Mouse (Mus musculus) forebrain, embryonic 13.5 days (tissue): ENCODE results near the gene Rmdn3. TPM values are rescaled to one million over a fixed set of nuclear protein-coding genes. Genes with fewer than 3 reads are reported as not detected.
A peak's percentile ranks its signal among the peaks of the same experiment; 100 is the strongest.

ENCODE experiments used
- ATAC-seq: fragments of 200-750 bp; cut with Nextera tagmentation; 2 replicates; pipeline ENCODE4 v1.8.0; 2017
- H3K27ac ChIP-seq: fragments of 300-500 bp; sonication (generic); 2 replicates; pipeline ENCODE4 v1.5.1; 2015; ENCODE audit warnings: inconsistent platforms, mild to moderate bottlenecking, moderate library complexity
- H3K27me3 ChIP-seq: fragments of 300-500 bp; sonication (generic); 2 replicates; pipeline ENCODE4 v1.6.1; 2015; ENCODE audit warnings: mild to moderate bottlenecking, inconsistent platforms
- H3K36me3 ChIP-seq: fragments of 300-500 bp; sonication (generic); 2 replicates; pipeline ENCODE4 v1.6.1; 2015; ENCODE audit warnings: mild to moderate bottlenecking, inconsistent platforms; ENCODE audit not compliant: poor library complexity, severe bottlenecking
- H3K4me1 ChIP-seq: fragments of 300-500 bp; sonication (generic); 2 replicates; pipeline ENCODE4 v1.6.1; 2015; ENCODE audit warnings: inconsistent platforms
- H3K4me2 ChIP-seq: fragments of 300-500 bp; sonication (generic); 2 replicates; pipeline ENCODE4 v1.6.1; 2015; ENCODE audit warnings: inconsistent platforms, mild to moderate bottlenecking, moderate library complexity
- H3K4me3 ChIP-seq: fragments of 300-500 bp; sonication (generic); 2 replicates; pipeline ENCODE4 v1.5.1; 2015; ENCODE audit warnings: mild to moderate bottlenecking, inconsistent platforms
- H3K9ac ChIP-seq: fragments of 300-500 bp; sonication (generic); 2 replicates; pipeline ENCODE4 v1.6.1; 2015; ENCODE audit warnings: mild to moderate bottlenecking, inconsistent platforms
- H3K9me3 ChIP-seq: fragments of 300-500 bp; sonication (generic); replicated peaks from 2 replicates; pipeline ENCODE4 v1.6.1; 2016; ENCODE audit warnings: inconsistent platforms
- WGBS: fragments of 180-500 bp; shearing (Covaris S2); methylation state at CpG from one replicate; pipeline ENCODE4 v1.1.7; 2015; 5-methylcytosine and 5-hydroxymethylcytosine counted together
- polyA plus RNA-seq: library from polyadenylated mRNA; unstranded; fragments of >200 nt; fragmentation: Nextera tagmentation; extraction: Ambion mirVana; gene quantifications from 2 replicates; pipeline ENCODE4 v1.2.1, GENCODE M21; 2015

Rmdn3 gene
- polyA plus RNA-seq, 1 experiment from 2014 or later, result 44.7 TPM

DNA sequence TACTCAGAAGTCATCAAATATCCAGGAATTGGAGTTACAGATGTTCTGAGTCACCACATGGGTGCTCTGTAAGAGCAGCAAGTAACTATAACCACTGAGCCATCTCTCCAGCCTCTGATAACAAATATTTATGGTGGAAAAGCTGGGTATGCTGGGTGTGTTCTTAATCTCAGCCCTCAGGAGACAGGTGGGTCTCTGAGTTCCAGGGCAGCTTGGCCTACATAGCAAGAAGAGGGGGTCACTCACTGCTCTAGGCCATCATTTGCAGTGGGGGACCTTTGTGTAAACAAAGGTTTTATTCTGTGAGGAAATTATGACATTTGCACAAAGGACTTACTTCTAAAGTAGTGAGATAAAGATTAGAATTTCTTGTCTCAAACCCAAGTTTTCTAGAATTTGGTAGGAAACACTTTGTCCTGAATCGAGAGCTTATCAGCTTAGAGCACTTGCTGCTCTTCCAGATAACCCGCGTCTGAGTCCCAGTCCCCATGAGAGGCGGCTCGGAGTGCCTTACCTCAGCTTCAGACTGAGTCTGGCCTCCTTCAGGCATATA is 20.4 kb downstream of the Rmdn3 start:
- H3K27me3 ChIP-seq, result no peaks in the 10 kb centered on the region
- H3K9ac ChIP-seq, result no peak overlapping the region
- H3K27ac ChIP-seq, result no peak overlapping the region
- no peak overlapping the region for H3K4me2 ChIP-seq
- no peak overlapping the region for H3K4me3 ChIP-seq
- H3K4me1 ChIP-seq, result no peaks in the 10 kb centered on the region
- H3K9me3 ChIP-seq, result no peaks in the 10 kb centered on the region
- peaks cover 83% of the 10 kb centered on the region for H3K36me3 ChIP-seq
- 90% methylated on average over 5 of the region's 5 CpGs for WGBS
- ATAC-seq, result no peak

DNA sequence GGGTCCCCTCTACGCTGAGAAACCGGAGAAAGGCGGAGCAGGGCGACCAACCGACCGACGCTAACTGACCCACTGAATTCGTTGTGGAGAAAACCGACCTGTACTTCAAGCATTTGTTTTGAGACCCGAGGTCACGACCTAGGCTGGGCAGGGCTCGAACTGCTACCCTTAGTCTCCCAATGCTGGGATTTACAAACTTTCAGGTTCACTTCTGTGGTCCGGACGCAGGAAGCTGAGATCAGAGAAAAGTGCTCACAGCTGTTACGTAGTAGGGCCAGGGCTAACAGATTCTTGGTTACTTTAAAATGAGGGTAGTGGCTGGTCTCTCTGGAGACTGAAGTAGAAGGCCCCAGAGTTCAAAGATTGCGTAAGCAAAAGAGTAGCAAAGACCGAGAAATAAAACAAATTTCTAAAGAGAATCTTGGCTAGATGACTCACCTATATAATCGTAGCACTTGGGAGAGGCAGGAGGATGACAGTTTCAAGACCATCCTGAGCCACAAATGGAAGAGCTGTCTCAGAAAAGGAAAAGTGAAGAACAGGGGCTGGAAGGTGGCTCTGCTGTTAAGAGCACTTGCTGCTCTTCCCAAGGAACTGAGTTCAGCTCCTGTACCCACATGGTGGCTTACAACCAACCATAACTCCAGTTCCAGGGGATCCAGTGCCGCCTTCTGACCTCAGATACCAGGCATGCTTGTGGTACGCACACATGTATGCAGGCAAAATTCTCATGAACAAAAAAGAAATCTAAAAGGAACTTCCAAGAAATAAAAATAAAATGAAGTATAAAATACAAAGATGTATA is 43.5 kb downstream of the Rmdn3 start:
- peak; percentile 13; the same call in 1 of the 2 replicates for ATAC-seq
- Histone ChIP-seq H3K4me1 (peaks cover 15% of the 10 kb centered on the region), H3K27ac (no peak overlapping the region), H3K36me3 (peaks cover 15% of the 10 kb centered on the region), H3K4me3 (peak overlapping the region; percentile 71), H3K27me3 (no peaks in the 10 kb centered on the region), H3K9ac (peak overlapping the region; percentile 75), H3K9me3 (no peaks in the 10 kb centered on the region), H3K4me2 (peak overlapping the region; percentile 91)
- WGBS, result 15% methylated on average over 20 of the region's 20 CpGs

DNA sequence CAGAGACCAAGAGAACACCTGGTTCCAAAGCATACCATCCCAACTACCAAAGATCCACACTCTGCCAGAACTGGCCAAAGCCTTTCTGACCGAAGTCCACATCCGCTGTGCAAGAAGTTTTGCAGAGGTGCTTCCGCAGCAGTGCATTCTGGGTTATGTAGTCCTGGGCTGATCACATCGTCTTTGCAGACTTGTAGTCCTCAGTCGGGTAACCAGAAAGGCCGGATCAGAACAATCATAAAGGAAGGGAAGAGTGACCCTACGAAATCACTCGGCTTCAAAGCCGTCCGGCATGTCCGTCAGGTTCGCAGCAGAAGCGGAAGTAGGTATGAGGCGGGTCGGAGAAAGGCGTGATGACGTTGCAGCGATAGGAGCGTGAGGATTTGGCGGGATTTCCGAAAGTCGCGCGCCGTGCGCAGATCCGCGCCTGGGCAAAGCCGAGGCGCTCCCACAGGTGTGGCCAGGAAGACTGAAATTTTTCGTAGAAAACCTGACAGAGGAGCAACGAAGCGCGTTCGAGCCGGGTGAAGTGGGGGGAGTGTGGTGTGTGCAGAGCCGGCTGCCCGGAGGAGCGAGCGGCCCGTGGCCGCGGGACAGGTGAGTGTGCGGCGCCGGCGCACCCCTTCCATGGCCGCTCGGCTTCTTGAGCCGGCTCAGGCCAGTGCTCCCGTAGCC is 44.3 kb downstream of the Rmdn3 start, which contains the start of gene Rad51:
Rad51 (plus strand) TSS at position 356 of the 675 bp plus-strand sequence.
- peak within 1 kb of the TSS; percentile 70 for H3K27ac ChIP-seq
- ATAC-seq, result peak; percentile 95
- no peaks in the 10 kb centered on the region for H3K9me3 ChIP-seq
- H3K36me3 ChIP-seq, result peaks cover 20% of the 10 kb centered on the region
- H3K4me1 ChIP-seq, result peaks cover 15% of the 10 kb centered on the region
- peak within 1 kb of the TSS; percentile 91 for H3K4me2 ChIP-seq
- H3K4me3 ChIP-seq, result peak within 1 kb of the TSS; percentile 71
- no peaks in the 10 kb centered on the region for H3K27me3 ChIP-seq
- WGBS, result under 1% methylated on average over 39 of the region's 51 CpGs
- peak within 1 kb of the TSS; percentile 75 for H3K9ac ChIP-seq

- Histone ChIP-seq H3K9me3 (no peaks in the 10 kb centered on the region), H3K4me3 (no peak overlapping the region), H3K9ac (no peak overlapping the region), H3K36me3 (peaks cover 16% of the 10 kb centered on the region), H3K27ac (no peak overlapping the region), H3K4me1 (peaks cover 15% of the 10 kb centered on the region), H3K27me3 (no peaks in the 10 kb centered on the region), H3K4me2 (no peak overlapping the region)
- no peak for ATAC-seq
- 95% methylated on average over 3 of the region's 3 CpGs for WGBS
Observed at GRCm38 (mm10) chr2:119111060-119111459, 45.8 kb downstream of the Rmdn3 start.

- Histone ChIP-seq H3K4me2 (no peak overlapping the region), H3K4me1 (peaks cover 8% of the 10 kb centered on the region), H3K27me3 (no peaks in the 10 kb centered on the region), H3K36me3 (peaks cover 26% of the 10 kb centered on the region), H3K27ac (no peak overlapping the region), H3K4me3 (no peak overlapping the region), H3K9ac (no peak overlapping the region), H3K9me3 (no peaks in the 10 kb centered on the region)
- 78% methylated on average over 4 of the region's 4 CpGs for WGBS
- no peak for ATAC-seq
Observed at GRCm38 (mm10) chr2:119108554-119108953, 48.3 kb downstream of the Rmdn3 start.

DNA sequence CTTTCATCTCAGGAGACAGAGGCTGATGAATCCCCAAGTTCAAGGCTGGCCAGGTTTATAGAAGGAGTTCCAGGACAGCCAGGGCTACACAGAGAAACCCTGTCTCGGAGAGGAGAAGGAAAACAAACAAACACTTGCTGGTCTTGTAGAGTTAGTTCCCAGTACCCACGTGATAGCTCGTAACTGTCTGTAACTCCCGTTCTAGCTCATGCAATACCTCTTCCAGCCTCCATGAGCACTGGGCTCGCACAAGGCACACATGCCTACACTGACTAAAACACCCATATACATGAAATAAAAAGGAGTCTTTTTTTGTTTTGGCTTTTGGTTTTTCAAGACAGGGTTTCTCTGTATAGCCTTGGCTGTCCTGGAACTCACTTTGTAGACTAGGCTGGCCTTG is 50.3 kb downstream of the Rmdn3 start:
- Histone ChIP-seq H3K4me3 (no peak overlapping the region), H3K4me1 (no peaks in the 10 kb centered on the region), H3K9ac (no peak overlapping the region), H3K27ac (no peak overlapping the region), H3K36me3 (peaks cover 44% of the 10 kb centered on the region), H3K9me3 (no peaks in the 10 kb centered on the region), H3K4me2 (no peak overlapping the region), H3K27me3 (no peaks in the 10 kb centered on the region)
- WGBS, result 86% methylated on average over 5 of the region's 5 CpGs
- ATAC-seq, result no peak

- H3K4me2 ChIP-seq, result no peak overlapping the region
- no peaks in the 10 kb centered on the region for H3K4me1 ChIP-seq
- no peak for ATAC-seq
- H3K9me3 ChIP-seq, result no peaks in the 10 kb centered on the region
- H3K27ac ChIP-seq, result no peak overlapping the region
- H3K36me3 ChIP-seq, result peaks cover 54% of the 10 kb centered on the region
- no peak overlapping the region for H3K4me3 ChIP-seq
- no peaks in the 10 kb centered on the region for H3K27me3 ChIP-seq
- H3K9ac ChIP-seq, result no peak overlapping the region
Observed at GRCm38 (mm10) chr2:119101552-119101951, 55.3 kb downstream of the Rmdn3 start.

Other genes with a start within 250 kb of the Rmdn3 start
- gene Chst14, start 230.5 kb downstream of the Rmdn3 start, polyA plus RNA-seq, result 5.9 and 6.9 TPM in 2 replicates
- 31.1 and 33.8 TPM in 2 replicates for gene Ccdc32, start 127.6 kb downstream of the Rmdn3 start, polyA plus RNA-seq
- gene Rpusd2, start 122.2 kb downstream of the Rmdn3 start, polyA plus RNA-seq, result 7.3 and 7.7 TPM in 2 replicates
- gene Knl1, start 109.9 kb downstream of the Rmdn3 start, polyA plus RNA-seq, result 65.5 and 66.6 TPM in 2 replicates
- 42.9 and 50.7 TPM in 2 replicates for gene Rad51, start 44.2 kb downstream of the Rmdn3 start, polyA plus RNA-seq
- gene Gchfr, start 10.7 kb upstream of the Rmdn3 start, polyA plus RNA-seq, result 1.7 and 2.5 TPM in 2 replicates
- 0.88 and 0.93 TPM in 2 replicates for gene Gm14137, start 17.5 kb upstream of the Rmdn3 start, polyA plus RNA-seq
- gene Zfyve19, start 51.6 kb upstream of the Rmdn3 start, polyA plus RNA-seq, result 49.3 and 53.9 TPM in 2 replicates
- gene Dnajc17, start 51.8 kb upstream of the Rmdn3 start, polyA plus RNA-seq, result 25.0 and 25.2 TPM in 2 replicates
- gene Ppp1r14d, start 72.9 kb upstream of the Rmdn3 start, polyA plus RNA-seq, result not detected in 2 replicates
- 0.26 and 0.52 TPM in 2 replicates for gene Spint1, start 80.3 kb upstream of the Rmdn3 start, polyA plus RNA-seq
- 6.2 and 8.0 TPM in 2 replicates for gene Rhov, start 114.2 kb upstream of the Rmdn3 start, polyA plus RNA-seq
- 21.2 and 23.5 TPM in 2 replicates for gene Vps18, start 131.7 kb upstream of the Rmdn3 start, polyA plus RNA-seq
- gene Dll4, start 168.8 kb upstream of the Rmdn3 start, polyA plus RNA-seq, result 3.9 and 4.0 TPM in 2 replicates
- 2.3 and 3.4 TPM in 2 replicates for gene Chac1, start 194.2 kb upstream of the Rmdn3 start, polyA plus RNA-seq